Mouse (Mus musculus) myocyte (in vitro differentiated cells): Measurements from ENCODE around the gene Tmem63b. TPM values are rescaled to one million over a fixed set of nuclear protein-coding genes. Genes with fewer than 3 reads are reported as not detected.

ENCODE experiments used
- H3K27me3 ChIP-seq: one replicate; pipeline ENCODE4 v1.6.1; 2011; ENCODE audit not compliant: control insufficient read depth, insufficient read depth, insufficient read length
- H3K36me3 ChIP-seq: one replicate; pipeline ENCODE4 v1.6.1; 2011; ENCODE audit not compliant: control insufficient read depth, insufficient read depth
- H3K4me2 ChIP-seq: one replicate; pipeline ENCODE4 v1.6.1; 2011; ENCODE audit warnings: low read depth, control low read depth
- H3K4me3 ChIP-seq: one replicate; pipeline ENCODE4 v1.5.1; 2011; ENCODE audit warnings: mild to moderate bottlenecking, control low read depth, moderate library complexity
- H3K79me2 ChIP-seq: one replicate; pipeline ENCODE4 v1.6.1; 2011; ENCODE audit not compliant: control insufficient read depth, insufficient read depth
- H3ac ChIP-seq: one replicate; pipeline ENCODE4 v1.6.1; 2011; ENCODE audit not compliant: control insufficient read depth, insufficient read length
- CEBPB ChIP-seq: IDR thresholded peaks from 2 replicates; pipeline ENCODE4 v1.6.1; 2011; ENCODE audit warnings: mild to moderate bottlenecking, moderate library complexity; ENCODE audit not compliant: poor library complexity, insufficient read depth, severe bottlenecking
- E2F4 ChIP-seq: IDR thresholded peaks from one replicate; pipeline ENCODE4 v1.6.1; 2011; ENCODE audit warnings: mild to moderate bottlenecking, control low read depth, moderate library complexity; ENCODE audit not compliant: insufficient read depth
- MAX ChIP-seq: IDR thresholded peaks from one replicate; pipeline ENCODE4 v1.6.1; 2011; ENCODE audit warnings: low read depth, mild to moderate bottlenecking, control low read depth
- MYOD1 ChIP-seq, 3 experiments: IDR thresholded peaks; one replicate each; pipeline ENCODE4 v1.6.1; 2011; ENCODE audit warnings: control low read depth in 2 of 3, low read depth in 2 of 3, mild to moderate bottlenecking in 2 of 3, moderate library complexity in 1 of 3; ENCODE audit not compliant: insufficient read length in 2 of 3, control insufficient read depth in 1 of 3
- MYOG ChIP-seq, 3 experiments: IDR thresholded peaks; one replicate each; pipeline ENCODE4 v1.6.1; 2011; ENCODE audit warnings: control low read depth in 2 of 3, low read depth in 2 of 3, mild to moderate bottlenecking in 2 of 3; ENCODE audit not compliant: insufficient read length in 2 of 3, control insufficient read depth in 1 of 3, insufficient read depth in 1 of 3
- POLR2A ChIP-seq: IDR thresholded peaks from one replicate; pipeline ENCODE4 v1.6.1; 2011; ENCODE audit warnings: low read depth, mild to moderate bottlenecking, control low read depth, moderate library complexity; ENCODE audit not compliant: insufficient read length
- POLR2AphosphoS2 ChIP-seq: IDR thresholded peaks from one replicate; pipeline ENCODE4 v1.6.1; 2011; ENCODE audit warnings: low read depth, control low read depth; ENCODE audit not compliant: insufficient read length
- REST ChIP-seq: IDR thresholded peaks from one replicate; pipeline ENCODE4 v1.6.1; 2011; ENCODE audit warnings: mild to moderate bottlenecking, control low read depth, moderate library complexity; ENCODE audit not compliant: insufficient read depth, insufficient read length
- SRF ChIP-seq: IDR thresholded peaks from one replicate; pipeline ENCODE4 v1.6.1; 2011; ENCODE audit warnings: low read depth; ENCODE audit not compliant: control insufficient read depth, insufficient read length
- TCF12 ChIP-seq: IDR thresholded peaks from one replicate; pipeline ENCODE4 v1.6.1; 2011; ENCODE audit warnings: mild to moderate bottlenecking, control low read depth; ENCODE audit not compliant: poor library complexity, insufficient read depth, severe bottlenecking
- TCF3 ChIP-seq: IDR thresholded peaks from one replicate; pipeline ENCODE4 v1.6.1; 2011; ENCODE audit warnings: low read depth, control low read depth; ENCODE audit not compliant: insufficient read length
- USF1 ChIP-seq: IDR thresholded peaks from one replicate; pipeline ENCODE4 v1.6.1; 2011; ENCODE audit warnings: low read depth, mild to moderate bottlenecking, control low read depth, moderate library complexity
- polyA plus RNA-seq: library from polyadenylated mRNA; unstranded; fragments of >200 nt; fragmentation: generic; extraction: Trizol; gene quantifications from one replicate; pipeline ENCODE4 v1.2.1, GENCODE M21; 2012; ENCODE audit warnings: missing spikeins

Gene Tmem63b
- polyA plus RNA-seq, 1 experiment: 58.4 TPM

GRCm38 (mm10) chr17:45644185-45644584 is 42.5 kb downstream of the Tmem63b start:
- no peaks in the 10 kb centered on the region for H3K79me2 ChIP-seq
- H3K27me3 ChIP-seq: no peaks in the 10 kb centered on the region
- no peak overlapping the region for H3K4me3 ChIP-seq
- TF ChIP-seq POLR2AphosphoS2 (no peak), E2F4 (no peak), REST (no peak), TCF12 (no peak), MYOD1 (IDR thresholded peaks at IDR 0.05; ENCODE audit: control insufficient read depth in 1 of 3, insufficient read length in 2 of 3, low read depth in 2 of 3) (no peak), POLR2A (no peak)
- H3K4me2 ChIP-seq: no peak overlapping the region
- H3ac ChIP-seq: no peak overlapping the region
- H3K36me3 ChIP-seq: no peaks in the 10 kb centered on the region

- TF ChIP-seq SRF (no peak), E2F4 (no peak), TCF12 (no peak), MAX (no peak), CEBPB (no peak), MYOG (IDR thresholded peaks at IDR 0.05; ENCODE audit: control insufficient read depth in 1 of 3, insufficient read depth in 1 of 3, insufficient read length in 2 of 3, low read depth in 2 of 3) (peak in 1 of 3 experiments; percentile 26), TCF3 (no peak), USF1 (no peak)
- Histone ChIP-seq H3ac (no peak overlapping the region), H3K36me3 (no peaks in the 10 kb centered on the region), H3K27me3 (no peaks in the 10 kb centered on the region), H3K79me2 (no peaks in the 10 kb centered on the region), H3K4me3 (no peak overlapping the region), H3K4me2 (peak overlapping the region; percentile 48)
Observed at GRCm38 (mm10) chr17:45642701-45643100, 44.0 kb downstream of the Tmem63b start.

GRCm38 (mm10) chr17:45641981-45642380 is 44.7 kb downstream of the Tmem63b start:
- Histone ChIP-seq H3ac (no peak overlapping the region), H3K4me3 (no peak overlapping the region), H3K27me3 (no peaks in the 10 kb centered on the region), H3K4me2 (no peak overlapping the region), H3K36me3 (no peaks in the 10 kb centered on the region), H3K79me2 (no peaks in the 10 kb centered on the region)
- TF ChIP-seq MYOD1 (IDR thresholded peaks at IDR 0.05; ENCODE audit: control insufficient read depth in 1 of 3, insufficient read length in 2 of 3, low read depth in 2 of 3): no peak
- TF ChIP-seq REST: no peak
- TF ChIP-seq SRF: no peak
- no peak for TF ChIP-seq USF1
- no peak for TF ChIP-seq MAX
- no peak for TF ChIP-seq E2F4
- no peak for TF ChIP-seq CEBPB
- TF ChIP-seq TCF3: no peak
- no peak for TF ChIP-seq TCF12

GRCm38 (mm10) chr17:45638596-45639295 is 48.0 kb downstream of the Tmem63b start:
- Histone ChIP-seq H3K36me3 (no peaks in the 10 kb centered on the region), H3K27me3 (no peaks in the 10 kb centered on the region), H3K4me2 (no peak overlapping the region), H3ac (no peak overlapping the region), H3K4me3 (no peak overlapping the region), H3K79me2 (no peaks in the 10 kb centered on the region)
- TF ChIP-seq TCF3 (no peak), POLR2AphosphoS2 (no peak), TCF12 (no peak)

GRCm38 (mm10) chr17:45634033-45634432 is 52.7 kb downstream of the Tmem63b start:
- H3K36me3 ChIP-seq: no peaks in the 10 kb centered on the region
- no peak overlapping the region for H3ac ChIP-seq
- no peaks in the 10 kb centered on the region for H3K79me2 ChIP-seq
- no peak overlapping the region for H3K4me3 ChIP-seq
- H3K27me3 ChIP-seq: no peaks in the 10 kb centered on the region
- H3K4me2 ChIP-seq: no peak overlapping the region
- TF ChIP-seq TCF3: no peak
- TF ChIP-seq E2F4: no peak
- TF ChIP-seq MAX: no peak
- no peak for TF ChIP-seq USF1
- no peak for TF ChIP-seq REST

- H3ac ChIP-seq: no peak overlapping the region
- no peaks in the 10 kb centered on the region for H3K27me3 ChIP-seq
- H3K36me3 ChIP-seq: no peaks in the 10 kb centered on the region
- H3K4me2 ChIP-seq: no peak overlapping the region
- TF ChIP-seq MAX (no peak), TCF12 (no peak), MYOD1 (IDR thresholded peaks at IDR 0.05; ENCODE audit: control insufficient read depth in 1 of 3, insufficient read length in 2 of 3, low read depth in 2 of 3) (no peak), E2F4 (no peak), MYOG (IDR thresholded peaks at IDR 0.05; ENCODE audit: control insufficient read depth in 1 of 3, insufficient read depth in 1 of 3, insufficient read length in 2 of 3, low read depth in 2 of 3) (no peak), SRF (no peak), REST (no peak), USF1 (no peak), TCF3 (no peak), POLR2AphosphoS2 (no peak), POLR2A (no peak), CEBPB (no peak)
- H3K4me3 ChIP-seq: no peak overlapping the region
- no peaks in the 10 kb centered on the region for H3K79me2 ChIP-seq
Observed at GRCm38 (mm10) chr17:45631940-45632339, 54.8 kb downstream of the Tmem63b start.
